Mouse (Mus musculus) G1E (cell line): ENCODE results near the gene Ntpcr. TPM values are rescaled to one million over a fixed set of nuclear protein-coding genes. Genes with fewer than 3 reads are reported as not detected.

Experiments
- ATAC-seq: 2 replicates; pipeline ENCODE4 v1.8.0; 2016; ENCODE audit warnings: mild to moderate bottlenecking; ENCODE audit not compliant: insufficient number of reproducible peaks, poor library complexity, low FRiP score, severe bottlenecking; ENCODE audit errors: extremely low read depth
- DNase-seq: peaks from one replicate; pipeline ENCODE4 v3.0.0; 2012; ENCODE audit warnings: low spot score
- H3K27me3 ChIP-seq: 2 replicates; pipeline ENCODE4 v1.6.1; 2012; ENCODE audit warnings: mild to moderate bottlenecking, low read length, inconsistent platforms; ENCODE audit not compliant: insufficient read depth
- H3K36me3 ChIP-seq: replicated peaks from 2 replicates; pipeline ENCODE3; 2012; ENCODE audit warnings: mild to moderate bottlenecking, inconsistent platforms
- H3K4me1 ChIP-seq: 2 replicates; pipeline ENCODE4 v1.6.1; 2012; ENCODE audit warnings: low read depth, low read length, inconsistent platforms, mixed read lengths; ENCODE audit not compliant: insufficient read depth
- H3K4me3 ChIP-seq: 2 replicates; pipeline ENCODE4 v1.5.1; 2012; ENCODE audit warnings: low read depth, mild to moderate bottlenecking, inconsistent platforms, low read length, moderate library complexity, mixed read lengths
- H3K9me3 ChIP-seq: replicated peaks from 2 replicates; pipeline ENCODE4 v1.6.1; 2012; ENCODE audit warnings: inconsistent platforms
- CTCF ChIP-seq: IDR thresholded peaks from 2 replicates; pipeline ENCODE4 v1.5.1; 2012; ENCODE audit warnings: low read depth, low read length, inconsistent platforms, mixed read lengths
- GATA1 ChIP-seq: IDR thresholded peaks from 2 replicates; pipeline ENCODE4 v1.6.1; 2012; ENCODE audit warnings: borderline replicate concordance, low read length, inconsistent platforms, mixed read lengths
- GATA2 ChIP-seq: IDR thresholded peaks from 2 replicates; pipeline ENCODE4 v1.6.1; 2012; ENCODE audit warnings: low read depth, low read length, inconsistent platforms, borderline replicate concordance
- POLR2AphosphoS5 ChIP-seq: IDR thresholded peaks from 2 replicates; pipeline ENCODE4 v1.6.1; 2012; ENCODE audit warnings: low read depth, low read length, inconsistent platforms; ENCODE audit not compliant: insufficient replicate concordance
- TAL1 ChIP-seq: conservative IDR thresholded peaks from 2 replicates; pipeline ENCODE4 v1.6.1; 2012; ENCODE audit warnings: low read depth, low read length, inconsistent platforms, mixed read lengths
- polyA plus RNA-seq: library from polyadenylated mRNA; stranded (reverse); fragments of >175 nt; gene quantifications from 2 replicates; pipeline ENCODE4 v1.2.3, GENCODE M21; 2012
- total RNA-seq, 2 experiments: library from RNA; stranded (forward) in 1 of 2; stranded (reverse) in 1 of 2; fragments of 200-1000 nt in 1 of 2; fragments of >200 nt in 1 of 2; fragmentation: Nextera tagmentation in 1 of 2; gene quantifications; 2 replicates each; pipeline ENCODE4 v1.2.3; 2014 to 2017

Ntpcr gene
- not detected in 2 replicates for total RNA-seq (2014; fragmentation: Nextera tagmentation)
- total RNA-seq (2017): 0.12 TPM in 1 of 2 replicates, not detected in the other
- polyA plus RNA-seq: not detected in 2 replicates

- DNase-seq: no peak
- no peaks in the 10 kb centered on the region for H3K27me3 ChIP-seq
- no peaks in the 10 kb centered on the region for H3K36me3 ChIP-seq
- no peaks in the 10 kb centered on the region for H3K4me1 ChIP-seq
- no peak within 1 kb of the TSS for H3K4me3 ChIP-seq
- TF ChIP-seq GATA2 (no peak), TAL1 (no peak), GATA1 (no peak), CTCF (no peak), POLR2AphosphoS5 (no peak)
- peaks cover 80% of the 10 kb centered on the region for H3K9me3 ChIP-seq
- ATAC-seq: no peak
Measured at GRCm38 (mm10) chr8:125729746-125730145, at the start of gene Ntpcr. TSS of gene Ntpcr (plus strand) at chr8:125729963.

DNA sequence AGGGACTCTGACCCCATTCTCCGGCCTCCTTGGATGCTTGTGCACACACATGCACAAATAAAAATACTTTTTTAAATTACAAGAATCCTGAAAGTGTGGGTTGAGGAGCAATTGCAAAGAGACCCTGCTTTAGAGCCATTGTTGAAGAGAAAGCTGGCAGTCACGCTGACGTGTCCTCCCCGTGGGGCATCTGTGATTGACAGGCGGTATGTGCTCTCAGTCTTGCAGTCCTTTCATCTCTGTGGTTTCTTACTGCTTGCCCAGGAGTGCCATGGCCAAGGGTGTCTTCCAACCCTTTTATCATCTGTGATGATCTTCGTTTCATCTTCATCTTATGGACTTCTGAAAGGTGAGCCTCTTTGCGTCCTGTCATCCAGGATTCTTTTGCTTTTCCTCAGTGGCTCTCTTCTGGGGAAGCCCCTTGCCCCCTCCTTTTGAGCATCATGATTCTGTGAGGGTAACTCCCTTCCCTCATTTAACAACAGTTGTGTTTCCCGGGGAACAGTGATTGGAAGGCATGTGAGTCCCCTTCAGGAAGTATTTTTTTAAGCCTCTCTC, 48.8 kb upstream of the Ntpcr start:
- no peaks in the 10 kb centered on the region for H3K36me3 ChIP-seq
- peaks cover 72% of the 10 kb centered on the region for H3K9me3 ChIP-seq
- ATAC-seq (no peak), DNase-seq (no peak)
- H3K4me3 ChIP-seq: no peak overlapping the region
- no peaks in the 10 kb centered on the region for H3K27me3 ChIP-seq
- no peaks in the 10 kb centered on the region for H3K4me1 ChIP-seq
- TF ChIP-seq POLR2AphosphoS5 (no peak), GATA2 (no peak), GATA1 (no peak), TAL1 (no peak)

DNA sequence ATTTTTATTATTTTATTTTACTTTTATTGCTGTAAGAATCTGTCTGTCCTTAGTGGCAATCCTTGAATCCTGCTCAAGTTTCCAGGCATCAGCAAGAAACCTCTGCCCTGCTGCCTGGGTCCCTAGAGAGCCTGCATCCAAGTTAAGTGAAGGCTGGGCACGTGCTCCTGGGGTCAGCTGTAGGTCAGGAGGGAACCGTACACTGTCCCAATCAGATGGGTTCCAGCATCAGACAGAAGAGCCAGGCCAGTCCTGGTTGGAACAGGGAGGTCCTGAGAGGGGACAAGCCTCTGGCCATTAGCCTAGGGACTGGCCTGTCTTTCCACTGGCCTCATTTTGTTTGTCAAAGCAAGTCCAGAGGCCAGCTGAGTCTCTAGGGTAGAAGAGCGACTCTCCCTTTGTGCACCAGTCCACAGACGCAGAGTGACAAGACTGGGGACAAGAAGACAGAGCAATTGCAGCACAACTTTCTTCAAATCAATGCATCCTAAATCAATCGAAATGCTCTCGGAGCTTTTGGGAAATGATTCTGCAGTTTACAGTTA, 44.5 kb upstream of the Ntpcr start:
- TF ChIP-seq GATA2 (no peak), GATA1 (no peak), TAL1 (no peak), POLR2AphosphoS5 (no peak), CTCF (no peak)
- Histone ChIP-seq H3K27me3 (no peaks in the 10 kb centered on the region), H3K9me3 (peaks cover 60% of the 10 kb centered on the region), H3K36me3 (no peaks in the 10 kb centered on the region), H3K4me1 (no peaks in the 10 kb centered on the region), H3K4me3 (no peak overlapping the region)
- DNase-seq (no peak), ATAC-seq (no peak)

- TF ChIP-seq GATA1 (no peak), POLR2AphosphoS5 (no peak), CTCF (no peak), TAL1 (no peak), GATA2 (no peak)
- H3K9me3 ChIP-seq: peaks cover 64% of the 10 kb centered on the region
- no peak overlapping the region for H3K4me3 ChIP-seq
- DNase-seq (no peak), ATAC-seq (no peak)
- H3K36me3 ChIP-seq: no peaks in the 10 kb centered on the region
- no peaks in the 10 kb centered on the region for H3K27me3 ChIP-seq
- no peaks in the 10 kb centered on the region for H3K4me1 ChIP-seq
Measured at GRCm38 (mm10) chr8:125686221-125686865, 43.4 kb upstream of the Ntpcr start.

DNA sequence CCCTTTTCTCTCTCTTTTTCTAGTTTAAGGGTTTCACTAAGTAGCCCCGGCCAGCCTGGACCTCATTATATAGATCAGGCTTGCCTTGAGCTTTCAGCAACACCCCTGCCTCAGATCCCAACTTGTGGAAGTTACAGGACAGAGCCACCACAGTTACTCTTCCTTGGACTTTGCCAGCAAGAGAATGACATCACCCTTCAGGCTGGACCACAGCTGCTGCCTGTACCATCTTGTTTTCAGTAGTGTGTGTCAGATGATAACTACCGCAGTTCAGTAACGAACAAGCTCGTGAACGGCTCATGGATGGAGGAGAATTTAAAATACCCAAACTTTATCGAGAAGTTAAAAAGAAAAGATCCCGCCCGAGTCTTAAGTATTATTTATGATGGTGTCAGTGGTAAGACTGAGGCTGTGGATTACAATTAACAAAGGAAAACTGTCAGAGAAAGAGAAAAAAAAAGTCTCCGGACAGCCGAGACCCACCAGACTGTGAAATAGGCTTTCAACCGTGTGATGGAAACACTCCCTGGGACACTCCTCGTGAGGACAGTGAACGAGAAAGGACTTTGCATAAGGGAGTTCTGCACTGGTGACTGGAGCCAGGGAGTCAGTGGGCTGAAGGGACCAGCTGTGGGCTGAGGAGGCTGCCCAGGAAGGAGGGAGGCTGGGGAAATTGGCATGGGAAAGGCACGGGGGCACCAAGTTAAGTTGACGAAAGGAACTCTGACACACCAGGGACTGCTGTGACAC, 39.4 kb upstream of the Ntpcr start:
- DNase-seq: no peak
- TF ChIP-seq GATA2 (no peak), CTCF (no peak), TAL1 (no peak), GATA1 (no peak), POLR2AphosphoS5 (no peak)

DNA sequence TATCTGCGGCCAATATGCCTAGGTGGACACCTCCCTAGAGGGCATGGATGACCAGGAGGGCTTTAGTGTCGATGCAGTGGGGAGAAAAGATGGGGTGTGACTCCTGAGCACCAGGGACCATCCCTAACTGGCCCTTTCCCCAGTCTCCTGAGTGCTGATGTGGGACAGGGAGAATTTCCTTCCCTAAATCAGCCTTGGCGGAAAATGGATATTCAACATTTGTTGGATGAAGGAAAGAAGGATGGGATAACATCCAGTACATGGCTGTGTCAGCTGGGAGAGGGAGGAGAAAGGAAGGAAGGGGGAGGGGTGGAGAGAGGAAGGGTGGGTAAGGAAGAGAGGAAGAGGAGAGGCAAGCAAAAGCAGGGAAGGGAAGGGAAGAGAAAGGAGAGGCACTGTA, 38.8 kb upstream of the Ntpcr start:
- Histone ChIP-seq H3K27me3 (no peaks in the 10 kb centered on the region), H3K36me3 (no peaks in the 10 kb centered on the region), H3K4me3 (no peak overlapping the region), H3K4me1 (no peaks in the 10 kb centered on the region), H3K9me3 (peaks cover 65% of the 10 kb centered on the region)
- ATAC-seq: no peak
- TF ChIP-seq GATA1 (no peak), CTCF (no peak), GATA2 (no peak), TAL1 (no peak), POLR2AphosphoS5 (no peak)
- DNase-seq: no peak

More for the DNA sequence above, 39.4 kb upstream of the Ntpcr start:
- no peaks in the 10 kb centered on the region for H3K27me3 ChIP-seq
- no peaks in the 10 kb centered on the region for H3K4me1 ChIP-seq
- H3K4me3 ChIP-seq: no peak overlapping the region
- H3K9me3 ChIP-seq: peaks cover 70% of the 10 kb centered on the region
- ATAC-seq: no peak
- no peaks in the 10 kb centered on the region for H3K36me3 ChIP-seq
